Mouse (Mus musculus) cerebellum, adult 2 months (tissue): ENCODE measurements around the gene Styk1.

Source experiments
- CTCF ChIP-seq: fragments of 200-500 bp; IDR thresholded peaks from 2 replicates; pipeline ENCODE4 v1.5.1; 2011; ENCODE audit warnings: low read depth, mild to moderate bottlenecking, control low read depth, low read length, moderate library complexity, borderline replicate concordance; ENCODE audit not compliant: insufficient read depth
- POLR2A ChIP-seq: fragments of 200-500 bp; IDR thresholded peaks from 2 replicates; pipeline ENCODE4 v1.6.1; 2011; ENCODE audit warnings: low read length, control low read depth, borderline replicate concordance; ENCODE audit not compliant: insufficient read depth

GRCm38 (mm10) chr6:131370767-131371166 is 17.4 kb upstream of the Styk1 start:
- TF ChIP-seq CTCF: no peak
- no peak for TF ChIP-seq POLR2A
